Mouse (Mus musculus) adrenal gland, postnatal 4 days (tissue): ENCODE measurements around the gene Vps18. TPM values are rescaled to one million over a fixed set of nuclear protein-coding genes. Genes with fewer than 3 reads are reported as not detected.

ENCODE experiments used
- DNase-seq, 2 experiments: peaks; one replicate each; pipeline ENCODE4 v3.0.0; 2021 to 2022; ENCODE audit warnings: low spot score in 2 of 2, mixed read lengths in 2 of 2
- total RNA-seq, 2 experiments: library from RNA; stranded (reverse); gene quantifications; 2 replicates each; pipeline ENCODE4 v1.2.3; 2021

Vps18 gene
- total RNA-seq, 2 experiments from 2014 or later, result 24.3 to 24.4 TPM

DNA sequence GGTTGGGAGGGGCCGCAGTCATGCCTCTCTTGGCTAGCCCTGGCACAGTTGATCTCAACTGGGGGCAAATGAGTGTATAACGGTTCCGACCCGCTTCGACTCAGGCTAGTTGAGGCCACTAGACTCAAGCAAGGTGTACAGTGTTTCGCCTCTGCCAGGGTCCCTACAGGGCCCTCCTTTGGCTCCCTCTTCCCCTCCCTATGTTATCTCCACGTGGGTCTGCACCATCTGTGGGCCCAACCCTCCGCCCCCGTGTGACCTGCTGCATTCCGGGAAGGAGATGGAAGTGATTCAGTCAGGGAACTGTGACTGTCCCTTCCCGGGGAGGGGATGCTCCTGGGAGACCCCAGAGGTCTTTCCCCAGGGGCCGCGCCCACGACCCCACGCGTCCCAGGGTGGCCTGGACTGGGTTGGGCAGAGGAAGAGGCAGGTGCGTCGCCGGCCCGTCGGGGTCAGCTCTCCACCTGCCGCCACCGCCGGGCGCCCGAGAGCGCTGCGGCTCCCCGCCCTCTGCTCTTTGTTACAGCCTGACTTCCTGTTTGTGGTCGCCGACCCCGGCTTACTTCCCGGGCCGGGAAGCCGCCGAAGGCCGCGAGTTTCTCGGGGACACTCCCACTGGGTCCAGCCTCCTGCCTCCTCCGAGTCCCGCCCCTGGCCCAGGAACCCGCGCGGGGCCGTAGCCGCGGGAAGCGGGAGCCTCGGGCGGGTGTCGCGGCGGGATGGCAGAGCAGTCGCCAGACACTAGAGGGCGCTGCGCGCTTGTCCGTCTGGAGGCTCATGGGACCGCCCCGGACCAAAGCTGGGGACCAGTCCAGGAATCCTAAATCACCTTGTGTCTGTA, 49.1 kb downstream of the Vps18 start:
- DNase-seq, result peak; percentile 78 to 79

DNA sequence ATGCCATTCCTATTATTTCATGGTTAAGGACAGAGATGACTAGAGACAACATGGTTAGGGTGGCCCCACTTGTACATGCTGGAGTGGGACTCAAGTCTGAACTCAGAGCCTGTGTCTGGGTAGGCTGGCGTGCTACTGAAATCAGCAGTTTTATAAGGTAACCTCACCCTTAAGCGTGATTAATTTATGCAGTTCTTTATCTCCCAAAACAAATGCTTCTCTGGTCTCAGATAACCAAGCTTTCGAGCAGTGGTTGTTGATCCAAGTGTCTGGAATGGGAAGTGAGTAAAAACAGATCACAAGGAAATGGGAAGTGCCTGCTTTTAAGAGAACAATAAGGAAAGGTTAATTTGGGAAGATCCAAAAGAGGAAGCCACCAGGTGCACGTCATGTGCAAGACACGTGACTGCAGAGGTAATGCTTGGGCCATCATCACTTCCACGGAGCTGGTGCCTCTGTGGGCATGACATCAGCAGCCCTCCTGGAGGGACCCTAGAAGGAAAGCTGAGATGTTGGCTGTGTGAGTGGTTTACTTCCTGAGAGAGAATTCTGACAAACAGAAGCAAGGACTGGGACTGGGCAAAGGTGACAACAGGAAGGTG, 56.1 kb downstream of the Vps18 start:
- no peak for DNase-seq

Other genes with a start within 250 kb of the Vps18 start
- 10 to 100 TPM; 11.6 to 13.5 TPM for gene Knl1, start 241.6 kb upstream of the Vps18 start, total RNA-seq
- gene Rad51, start 175.9 kb upstream of the Vps18 start, total RNA-seq, result 10 to 100 TPM; 13.5 to 17.3 TPM
- gene Rmdn3, start 131.7 kb upstream of the Vps18 start, total RNA-seq, result 10 to 100 TPM; 40.5 to 42.5 TPM
- gene Gchfr, start 121.0 kb upstream of the Vps18 start, total RNA-seq, result 10 to 100 TPM in 1 of 2 experiments, 1 to 10 TPM in 1; 7.2 to 16.8 TPM
- gene Gm14137, start 114.2 kb upstream of the Vps18 start, total RNA-seq, result under 1 TPM; 0.25 to 0.34 TPM
- gene Zfyve19, start 80.1 kb upstream of the Vps18 start, total RNA-seq, result 10 to 100 TPM; 38.8 to 43.2 TPM
- gene Dnajc17, start 79.9 kb upstream of the Vps18 start, total RNA-seq, result 10 to 100 TPM; 24.4 to 26.0 TPM
- gene Ppp1r14d, start 58.8 kb upstream of the Vps18 start, total RNA-seq, result not detected
- 10 to 100 TPM in 1 of 2 experiments, 1 to 10 TPM in 1; 8.2 to 17.6 TPM for gene Spint1, start 51.4 kb upstream of the Vps18 start, total RNA-seq
- gene Rhov, start 17.5 kb upstream of the Vps18 start, total RNA-seq, result under 1 TPM; 0.62 to 0.76 TPM
- 10 to 100 TPM; 13.8 to 15.0 TPM for gene Dll4, start 37.0 kb downstream of the Vps18 start, total RNA-seq
- gene Chac1, start 62.5 kb downstream of the Vps18 start, total RNA-seq, result 1 to 10 TPM; 1.3 to 2.0 TPM
- 10 to 100 TPM; 25.0 to 26.7 TPM for gene Ino80, start 188.9 kb downstream of the Vps18 start, total RNA-seq